Mouse (Mus musculus) yolk sac, embryonic 10.5 days (tissue): ENCODE data around the gene Rela.
A peak's percentile ranks its signal among the peaks of the same experiment; 100 is the strongest.

Source experiments
- DNase-seq: peaks from one replicate; pipeline ENCODE4 v3.0.0-alpha.2; 2017; ENCODE audit warnings: low spot score

Rela gene

GRCm38 (mm10) chr19:5637069-5638047 lies at the start of gene Rela:
Rela (plus strand) TSS chr19:5637483.
- peak; percentile 84 for DNase-seq

GRCm38 (mm10) chr19:5589159-5589558 lies 48.1 kb upstream of the Rela start:
- DNase-seq = no peak

GRCm38 (mm10) chr19:5591888-5592287 lies 45.4 kb upstream of the Rela start:
- DNase-seq = no peak

GRCm38 (mm10) chr19:5599224-5599623 lies 38.1 kb upstream of the Rela start:
- no peak for DNase-seq

GRCm38 (mm10) chr19:5601752-5602541 lies 35.3 kb upstream of the Rela start, which contains the start of gene Rnaseh2c:
Rnaseh2c (plus strand) TSS chr19:5601873.
- DNase-seq = peak; percentile 81

GRCm38 (mm10) chr19:5603664-5604063 lies 33.6 kb upstream of the Rela start:
- DNase-seq = no peak

GRCm38 (mm10) chr19:5605126-5605525 lies 32.2 kb upstream of the Rela start:
- DNase-seq = no peak

GRCm38 (mm10) chr19:5606196-5606595 lies 31.1 kb upstream of the Rela start:
- DNase-seq = no peak

GRCm38 (mm10) chr19:5607705-5608410 lies 29.4 kb upstream of the Rela start:
- no peak for DNase-seq

GRCm38 (mm10) chr19:5608707-5609106 lies 28.6 kb upstream of the Rela start:
- no peak for DNase-seq

GRCm38 (mm10) chr19:5609171-5609546 lies 28.1 kb upstream of the Rela start:
- DNase-seq = no peak

- peak; percentile 97 for DNase-seq
Observed at GRCm38 (mm10) chr19:5609547-5610404, 27.5 kb upstream of the Rela start, which contains the start of gene Kat5. Kat5 (minus strand) TSS chr19:5610237.

GRCm38 (mm10) chr19:5611973-5612372 lies 25.3 kb upstream of the Rela start:
- DNase-seq = no peak

GRCm38 (mm10) chr19:5612762-5613411 lies 24.4 kb upstream of the Rela start:
- no peak for DNase-seq

GRCm38 (mm10) chr19:5614953-5615352 lies 22.3 kb upstream of the Rela start:
- DNase-seq = no peak

- no peak for DNase-seq
Observed at GRCm38 (mm10) chr19:5620007-5620406, 17.3 kb upstream of the Rela start.

GRCm38 (mm10) chr19:5621884-5622283 lies 15.4 kb upstream of the Rela start:
- no peak for DNase-seq

GRCm38 (mm10) chr19:5625311-5625710 lies 12.0 kb upstream of the Rela start:
- no peak for DNase-seq

GRCm38 (mm10) chr19:5629907-5630306 lies 7.4 kb upstream of the Rela start:
- DNase-seq = no peak

- DNase-seq = no peak
Observed at GRCm38 (mm10) chr19:5632120-5632519, 5.2 kb upstream of the Rela start.
